Mouse (Mus musculus) testis, adult 2 months (tissue): ENCODE results near the gene Lzts3.
"Not testable (repeated sequence)": the region's sequence is repeated elsewhere in the genome, so short reads cannot be mapped to it uniquely, and the experiment has no call there.

Experiments used
- CTCF ChIP-seq: fragments of 200-500 bp; IDR thresholded peaks from 2 replicates; pipeline ENCODE4 v1.5.1; 2012; ENCODE audit warnings: low read depth, mild to moderate bottlenecking, inconsistent platforms, low read length, moderate library complexity; ENCODE audit not compliant: control insufficient read depth, insufficient read depth, insufficient replicate concordance
- POLR2A ChIP-seq: fragments of 200-500 bp; IDR thresholded peaks from 2 replicates; pipeline ENCODE4 v1.6.1; 2012; ENCODE audit warnings: low read depth, mild to moderate bottlenecking, inconsistent platforms, low read length, moderate library complexity; ENCODE audit not compliant: control insufficient read depth

DNA sequence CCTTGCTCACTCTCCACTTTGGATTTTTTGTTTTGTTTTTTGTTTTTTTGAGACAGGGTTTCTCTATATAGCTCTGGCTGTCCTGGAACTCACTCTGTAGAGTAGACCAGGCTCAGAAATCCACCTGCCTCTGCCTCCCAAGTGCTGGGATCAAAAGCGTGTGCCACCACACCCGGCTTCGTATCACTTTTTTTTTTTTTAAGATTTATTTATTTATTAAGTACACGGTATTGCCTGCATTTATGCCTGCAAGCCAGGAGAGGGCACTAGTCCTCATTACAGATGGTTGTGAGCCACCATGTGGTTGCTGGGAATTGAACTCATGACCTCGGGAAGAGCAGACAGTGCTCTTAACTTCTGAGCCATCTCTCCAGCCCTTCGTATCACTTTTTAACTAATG is 6.4 kb upstream of the Lzts3 start:
- TF ChIP-seq CTCF, POLR2A: not testable (repeated sequence)
